Mouse (Mus musculus): ENCODE measurements around the gene Fryl.

GRCm38 (mm10) chr5:73255321-73256251 is 833 bp downstream of the Fryl start:
- TF ChIP-seq GATA1 (IDR thresholded peaks at IDR 0.05; ENCODE audit: borderline replicate concordance, low read length) (no peak), GATA2 (IDR thresholded peaks at IDR 0.05; ENCODE audit: borderline replicate concordance, low read depth, low read length) (no peak), CTCF (IDR thresholded peaks at IDR 0.05; ENCODE audit: low read depth, low read length) (no peak), POLR2AphosphoS5 (IDR thresholded peaks at IDR 0.05; ENCODE audit: insufficient replicate concordance, low read depth, low read length) (no peak)

Measured in G1E (cell line).